Mouse (Mus musculus) thymus, postnatal 10 days (tissue): ENCODE data around the gene Satb1.

Experiments
- DNase-seq, 2 experiments: peaks; one replicate each; pipeline ENCODE4 v3.0.0; 2021; ENCODE audit warnings: low spot score in 2 of 2

Gene Satb1

DNA sequence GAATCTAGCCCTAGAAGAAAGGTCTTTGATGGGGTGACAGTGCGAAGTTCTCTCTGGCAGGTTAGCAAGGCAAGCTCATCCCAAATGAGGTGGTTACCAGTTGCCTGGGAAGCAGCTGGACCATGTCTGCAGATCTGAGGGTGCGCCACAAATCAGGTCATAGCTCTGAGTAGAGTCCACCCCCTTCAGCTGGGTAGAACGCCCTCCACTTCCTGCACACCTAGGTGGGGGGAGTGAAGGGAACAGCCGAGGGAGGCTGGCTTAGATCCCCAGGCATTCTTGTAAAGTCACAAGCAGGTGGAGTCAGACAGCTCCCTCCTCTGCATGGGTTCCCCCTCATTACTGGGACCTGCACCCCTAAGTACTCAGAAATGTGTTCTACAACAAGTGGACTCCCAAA, 6.6 kb downstream of the Satb1 start:
- DNase-seq, result peak; percentile 76 to 77

GRCm38 (mm10) chr17:51814301-51814700, 18.8 kb downstream of the Satb1 start:
- peak in 1 of 2 experiments; percentile 6 for DNase-seq

GRCm38 (mm10) chr17:51813784-51814120, 19.3 kb downstream of the Satb1 start:
- DNase-seq, result no peak

- peak; percentile 70 to 72 for DNase-seq
Observed at GRCm38 (mm10) chr17:51812942-51813783, 19.9 kb downstream of the Satb1 start.

GRCm38 (mm10) chr17:51812261-51812941, 20.7 kb downstream of the Satb1 start:
- peak; percentile 40 to 52 for DNase-seq

DNA sequence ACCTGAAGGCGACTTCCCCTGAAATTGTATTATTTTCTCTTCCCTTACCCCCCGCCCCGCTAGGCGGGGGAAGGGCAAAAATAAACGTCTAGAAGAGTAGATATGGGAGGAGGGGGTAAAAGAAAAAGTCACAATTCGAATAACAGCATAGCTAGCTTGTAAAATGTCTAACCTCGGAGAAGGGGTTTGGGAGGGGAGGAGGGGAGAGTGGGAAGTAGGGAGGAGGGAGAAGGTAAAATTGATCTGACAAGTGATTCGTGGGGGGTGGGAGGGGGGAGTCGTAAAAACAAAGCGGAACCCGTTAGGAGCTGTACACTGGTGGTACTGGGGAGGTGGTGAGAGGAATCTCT, 21.2 kb downstream of the Satb1 start:
- peak in 1 of 2 experiments; percentile 10 for DNase-seq

DNA sequence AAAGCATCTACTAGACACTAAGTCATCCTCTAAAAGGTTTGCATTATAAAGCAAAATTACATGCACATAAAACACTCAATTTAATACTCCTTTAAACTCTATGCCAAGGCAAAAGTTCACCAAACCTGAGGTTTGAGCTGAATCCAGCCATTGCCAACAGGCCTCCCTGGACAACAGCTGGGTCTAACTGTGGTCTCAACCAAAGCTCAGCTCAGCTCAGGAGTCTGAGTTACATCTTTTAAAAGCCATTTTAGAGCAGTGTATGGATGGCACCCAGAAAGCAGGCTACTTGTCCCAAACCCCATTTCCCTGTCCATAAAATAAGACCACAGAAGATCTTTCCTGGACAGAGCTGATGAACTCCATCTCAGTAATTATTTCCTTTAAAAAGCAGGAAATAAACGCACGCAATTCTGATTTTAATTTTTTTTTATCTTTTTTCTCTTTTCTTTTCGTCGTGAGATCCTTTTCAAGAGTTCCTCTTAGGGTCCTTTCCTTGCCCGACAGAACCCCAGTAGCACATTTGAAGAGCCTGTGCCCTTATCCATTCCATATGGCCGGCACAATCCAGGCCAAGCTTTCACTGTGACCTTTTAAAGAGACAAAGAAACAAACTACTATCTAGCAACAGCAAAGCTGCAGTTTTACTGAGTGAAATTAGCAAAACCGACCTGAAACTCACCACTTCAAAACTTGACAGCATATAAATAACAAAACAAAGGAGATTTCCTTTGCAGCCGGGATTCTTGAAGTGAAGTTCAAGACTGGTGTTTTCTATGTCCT, 21.8 kb downstream of the Satb1 start:
- peak in 1 of 2 experiments; percentile 9 for DNase-seq

GRCm38 (mm10) chr17:51807429-51807828, 25.7 kb downstream of the Satb1 start:
- DNase-seq, result peak in 1 of 2 experiments; percentile 2

GRCm38 (mm10) chr17:51806124-51806960, 26.7 kb downstream of the Satb1 start:
- peak in 1 of 2 experiments; percentile 4 for DNase-seq

- no peak for DNase-seq
Observed at GRCm38 (mm10) chr17:51800208-51800607, 32.9 kb downstream of the Satb1 start.

GRCm38 (mm10) chr17:51796459-51796858, 36.6 kb downstream of the Satb1 start:
- no peak for DNase-seq

DNA sequence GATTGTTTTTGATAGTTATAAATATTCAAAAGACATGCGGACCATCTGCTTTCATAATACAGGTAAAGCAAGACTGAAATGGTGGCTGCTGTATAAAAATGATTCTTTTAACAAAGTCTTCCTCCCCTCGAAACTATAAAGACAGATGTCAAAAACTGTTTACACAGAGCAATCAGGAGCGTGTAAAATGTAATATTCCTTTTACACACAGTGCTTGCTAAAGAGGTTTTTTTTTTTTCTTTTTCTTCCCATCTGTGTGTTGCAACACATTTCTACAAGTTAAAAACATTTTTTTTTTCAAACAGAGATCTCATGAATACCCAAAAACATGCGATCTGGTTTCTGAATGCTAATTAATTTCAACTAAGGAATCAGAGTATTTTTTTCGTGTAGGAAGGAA, 41.9 kb downstream of the Satb1 start:
- DNase-seq, result no peak

GRCm38 (mm10) chr17:51790387-51791060, 42.6 kb downstream of the Satb1 start:
- no peak for DNase-seq

DNA sequence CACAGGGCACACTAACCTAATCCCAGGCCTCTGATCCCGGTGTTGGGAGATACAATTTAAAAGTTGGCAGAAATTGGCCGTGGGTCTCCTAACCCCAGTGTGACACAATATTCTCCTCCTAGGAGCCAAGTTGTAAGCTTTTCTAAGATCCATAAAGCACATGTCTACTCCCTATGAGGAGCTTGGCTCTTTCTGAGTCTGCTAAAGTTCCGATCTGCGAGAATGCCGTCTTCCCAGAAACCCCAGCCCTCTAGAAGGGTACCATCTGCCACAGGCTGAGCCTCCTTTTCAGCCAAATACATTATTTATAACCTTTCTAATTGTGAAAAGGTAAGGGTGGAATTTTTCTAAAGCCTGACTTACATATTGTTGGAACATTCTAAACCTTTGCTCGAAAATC, 43.3 kb downstream of the Satb1 start:
- no peak for DNase-seq

GRCm38 (mm10) chr17:51789098-51789497, 44.0 kb downstream of the Satb1 start:
- DNase-seq, result no peak

GRCm38 (mm10) chr17:51787955-51788354, 45.1 kb downstream of the Satb1 start:
- no peak for DNase-seq

DNA sequence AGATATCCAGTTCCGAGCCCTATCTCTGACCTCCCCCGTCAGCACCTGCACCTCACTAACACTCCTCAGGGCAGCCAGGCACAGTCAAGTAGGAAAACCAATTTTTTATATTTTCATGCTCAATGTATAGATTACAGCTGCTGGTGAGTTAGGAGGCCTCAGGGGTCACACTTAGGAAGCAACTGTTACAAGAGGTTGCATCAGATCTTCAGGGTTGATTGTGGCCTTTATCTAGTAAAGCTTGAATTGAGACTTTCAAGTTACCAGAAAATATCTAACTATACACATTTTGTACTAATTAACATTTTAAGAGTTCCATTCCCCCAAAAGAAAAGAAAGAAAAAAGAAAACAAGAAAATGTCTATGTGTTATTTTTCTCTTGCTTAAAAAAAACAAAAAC, 47.0 kb downstream of the Satb1 start:
- no peak for DNase-seq

GRCm38 (mm10) chr17:51784935-51785334, 48.2 kb downstream of the Satb1 start:
- DNase-seq, result no peak

GRCm38 (mm10) chr17:51783591-51784279, 49.4 kb downstream of the Satb1 start:
- no peak for DNase-seq

DNA sequence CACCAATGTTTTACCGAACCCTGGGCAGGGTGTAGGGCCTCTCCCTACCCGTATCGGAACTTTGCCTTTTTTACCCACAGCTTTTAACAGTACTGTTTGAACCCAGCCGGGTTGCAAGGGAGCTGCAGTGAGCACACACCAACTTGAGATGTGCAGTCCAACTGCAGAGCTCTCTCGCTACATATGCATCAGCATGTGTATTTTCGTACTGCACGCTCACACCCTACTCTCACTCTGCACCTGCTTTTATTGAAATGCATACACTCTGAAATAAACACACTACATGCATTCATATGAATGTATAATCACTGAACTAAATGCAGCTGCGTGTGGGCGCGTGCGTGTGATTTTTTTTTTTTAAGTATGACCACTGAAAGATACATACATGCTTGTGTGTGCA, 53.1 kb downstream of the Satb1 start:
- DNase-seq, result no peak
